Mouse (Mus musculus): ENCODE measurements around the gene Fgf13.

The Fgf13 gene

DNA sequence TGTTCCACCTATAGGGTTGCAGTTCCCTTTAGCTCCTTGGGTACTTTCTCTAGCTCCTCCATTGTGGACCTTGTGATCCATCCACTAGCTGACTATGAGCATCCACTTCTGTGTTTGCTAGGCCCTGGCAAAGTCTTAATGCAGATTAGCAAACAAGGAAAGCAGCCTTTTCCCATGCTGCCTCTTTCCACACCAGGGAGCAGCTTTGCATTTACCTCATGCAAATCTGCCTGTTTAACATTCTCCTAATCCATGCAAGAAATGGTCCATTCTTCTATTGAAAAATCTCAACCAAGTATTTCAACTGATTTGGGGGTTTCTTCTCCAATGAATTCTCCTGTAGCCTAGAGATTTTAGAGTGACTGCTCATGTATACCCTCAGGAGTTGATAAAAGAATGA is 487.4 kb downstream of the Fgf13 start:
- in situ Hi-C loops (cut with MboI; ENCODE audit: low pct_unique_long_range_greater_than_20kb in 1 of 2, low sequenced_read_pairs in 2 of 2, unreplicated experiment in 1 of 2): no loop called here

DNA sequence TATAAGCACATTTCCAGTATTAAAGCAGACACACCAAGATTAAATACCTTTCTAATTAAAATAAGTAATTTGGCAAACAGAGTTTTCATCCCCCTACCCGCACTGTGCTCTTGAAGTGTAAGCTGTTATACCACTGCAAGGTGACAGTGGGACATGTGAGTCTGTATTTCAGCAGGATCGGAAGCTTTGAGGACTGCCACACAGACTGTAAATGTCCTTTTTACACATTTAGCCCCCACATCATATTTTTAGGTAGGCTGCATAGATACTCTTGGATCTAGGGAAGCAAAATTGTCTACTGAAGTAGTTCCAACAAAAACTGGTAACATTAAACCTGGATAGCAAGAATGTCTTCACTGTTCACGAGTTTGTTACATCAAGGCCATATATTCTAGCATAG is 495.8 kb downstream of the Fgf13 start:
- in situ Hi-C loops (cut with MboI; ENCODE audit: low pct_unique_long_range_greater_than_20kb in 1 of 2, low sequenced_read_pairs in 2 of 2, unreplicated experiment in 1 of 2): no loop called here

DNA sequence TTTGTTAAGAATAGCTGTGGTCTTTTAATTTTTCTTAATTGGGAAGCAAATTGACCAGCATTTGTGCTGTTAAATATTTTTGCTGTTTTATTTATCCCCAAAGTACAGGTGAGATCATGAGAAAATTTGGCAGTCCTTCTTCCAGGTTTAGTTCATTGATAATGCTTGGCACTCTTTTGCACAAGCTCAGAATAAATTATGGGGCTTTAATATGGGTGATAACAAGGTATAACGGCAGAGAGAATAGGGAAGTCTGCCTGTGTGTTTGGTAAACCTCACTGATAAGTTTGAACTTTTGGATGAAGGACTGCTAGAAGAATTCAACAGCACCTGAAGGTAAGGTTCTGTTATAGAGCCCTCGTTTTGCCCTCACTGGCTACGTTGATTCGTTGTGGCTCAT is 504.7 kb downstream of the Fgf13 start:
- in situ Hi-C loops (cut with MboI; ENCODE audit: low pct_unique_long_range_greater_than_20kb in 1 of 2, low sequenced_read_pairs in 2 of 2, unreplicated experiment in 1 of 2): no loop called here

DNA sequence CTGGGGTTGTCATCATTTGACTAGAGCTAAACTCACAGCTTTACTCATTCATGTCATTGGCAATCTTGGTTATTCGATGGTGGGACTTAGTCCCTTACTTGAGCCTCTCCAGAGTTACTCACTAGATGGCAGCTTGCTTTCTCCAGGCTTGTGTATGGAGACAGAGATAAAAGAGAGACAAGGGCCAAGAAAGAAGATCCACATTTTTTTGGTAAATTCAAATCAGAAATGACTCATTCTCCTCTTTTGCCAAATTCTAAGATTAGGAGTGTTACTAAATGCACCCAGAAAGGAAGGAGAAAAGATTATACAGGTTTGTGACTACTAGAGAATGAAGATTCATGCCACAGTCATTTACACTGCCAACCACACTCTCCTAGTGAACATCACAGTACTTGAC is 532.9 kb downstream of the Fgf13 start:
- in situ Hi-C loops (cut with MboI; ENCODE audit: low pct_unique_long_range_greater_than_20kb in 1 of 2, low sequenced_read_pairs in 2 of 2, unreplicated experiment in 1 of 2): no loop called here
